Comparison of ENCODE assay signal across 17 mouse cellular contexts in the genomic region with DNA sequence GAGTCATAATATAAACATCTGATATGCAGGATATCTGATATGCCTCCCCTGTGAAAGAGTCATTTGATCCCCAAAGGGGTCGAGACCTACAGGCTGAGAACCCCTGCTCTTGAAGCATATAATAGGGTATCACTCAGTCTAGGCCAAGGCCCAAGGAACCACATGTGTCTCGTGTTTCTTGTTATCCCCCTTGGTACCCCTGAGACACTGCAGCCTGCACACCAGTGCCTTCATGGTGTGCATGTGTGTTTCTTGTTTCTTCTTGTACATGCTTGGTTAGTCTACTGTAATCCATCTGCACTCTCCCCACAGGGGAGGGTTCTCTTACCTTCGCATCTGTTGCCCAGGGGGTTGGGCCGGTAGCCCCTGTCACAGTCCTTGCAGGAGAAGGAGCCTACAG.
"Had no signal": no experiment of that assay in that cellular context is flagged by ENCODE, and none has a peak within 500 bp of the region (broad histone marks: within the 10 kb centered on the region; RNA-seq: fewer than 3 reads in every experiment).

No protein-coding gene starts in this region.

- H3K9ac ChIP-seq: lung, embryonic 14.5 days; midbrain, embryonic 12.5 days; neural tube, embryonic 12.5 days had no signal

- DNase-seq: lung, adult 18-20 months; lung, embryonic 14.5 days; lung, postnatal 10 days; lung, postnatal 4 days; midbrain, embryonic 14.5 days; retina, postnatal 1 day; right cerebral cortex, adult 18-20 months; right cerebral cortex, postnatal 25 days; right cerebral cortex, postnatal 4 days; spleen, adult 18-20 months; thymus, adult 18-20 months; thymus, postnatal 14 days; thymus, postnatal 36 days had no signal

- H3K4me1 ChIP-seq: midbrain, embryonic 12.5 days; neural tube, embryonic 12.5 days had no signal

- H3K36me3 ChIP-seq: midbrain, embryonic 10.5 days; midbrain, embryonic 12.5 days; neural tube, embryonic 12.5 days had no signal

- H3K4me3 ChIP-seq: midbrain, embryonic 10.5 days; midbrain, embryonic 12.5 days; neural tube, embryonic 12.5 days had no signal

- H3K4me2 ChIP-seq: lung, embryonic 14.5 days; midbrain, embryonic 12.5 days; neural tube, embryonic 12.5 days had no signal

- ATAC-seq: midbrain, embryonic 16.5 days had no signal

- H3K27me3 ChIP-seq: midbrain, embryonic 12.5 days; neural tube, embryonic 12.5 days had no signal

- H3K27ac ChIP-seq: midbrain, embryonic 10.5 days; midbrain, embryonic 12.5 days; neural tube, embryonic 12.5 days had no signal

- H3K9me3 ChIP-seq: midbrain, embryonic 10.5 days; midbrain, embryonic 12.5 days; neural tube, embryonic 12.5 days had no signal
